Mouse (Mus musculus): ENCODE data around the gene Agbl5.
"Not testable (repeated sequence)": the region's sequence is repeated elsewhere in the genome, so short reads cannot be mapped to it uniquely, and the experiment has no call there.

Agbl5 gene

GRCm38 (mm10) chr5:30888337-30889087 lies at the start of gene Agbl5:
Agbl5 (plus strand) TSS chr5:30888694.
- peak; percentile 92 to 96 for DNase-seq (ENCODE audit: low spot score in 2 of 2)

GRCm38 (mm10) chr5:30839731-30840130 lies 48.8 kb upstream of the Agbl5 start:
- no peak for DNase-seq (ENCODE audit: low spot score in 2 of 2)

GRCm38 (mm10) chr5:30841896-30842295 lies 46.6 kb upstream of the Agbl5 start:
- DNase-seq (ENCODE audit: low spot score in 2 of 2) = no peak

GRCm38 (mm10) chr5:30849891-30850555 lies 38.5 kb upstream of the Agbl5 start:
- no peak for DNase-seq (ENCODE audit: low spot score in 2 of 2)

GRCm38 (mm10) chr5:30850556-30850925 lies 38.0 kb upstream of the Agbl5 start:
- DNase-seq (ENCODE audit: low spot score in 2 of 2) = no peak

- no peak for DNase-seq (ENCODE audit: low spot score in 2 of 2)
Observed at GRCm38 (mm10) chr5:30853522-30853921, 35.0 kb upstream of the Agbl5 start.

- DNase-seq (ENCODE audit: low spot score in 2 of 2) = no peak
Observed at GRCm38 (mm10) chr5:30855674-30856073, 32.8 kb upstream of the Agbl5 start.

- DNase-seq (ENCODE audit: low spot score in 2 of 2) = no peak
Observed at GRCm38 (mm10) chr5:30856124-30856523, 32.4 kb upstream of the Agbl5 start.

GRCm38 (mm10) chr5:30863852-30864251 lies 24.6 kb upstream of the Agbl5 start:
- DNase-seq (ENCODE audit: low spot score in 2 of 2) = no peak

GRCm38 (mm10) chr5:30864322-30864721 lies 24.2 kb upstream of the Agbl5 start:
- DNase-seq (ENCODE audit: low spot score in 2 of 2) = no peak

GRCm38 (mm10) chr5:30866871-30867270 lies 21.6 kb upstream of the Agbl5 start:
- no peak for DNase-seq (ENCODE audit: low spot score in 2 of 2)

- DNase-seq (ENCODE audit: low spot score in 2 of 2) = no peak
Observed at GRCm38 (mm10) chr5:30867712-30868111, 20.8 kb upstream of the Agbl5 start, which contains the start of gene Tmem214. Tmem214 (plus strand) TSS chr5:30868012.

- DNase-seq (ENCODE audit: low spot score in 2 of 2) = no peak
Observed at GRCm38 (mm10) chr5:30868981-30869380, 19.5 kb upstream of the Agbl5 start.

GRCm38 (mm10) chr5:30869405-30870130 lies 18.9 kb upstream of the Agbl5 start:
- peak; percentile 48 to 91 for DNase-seq (ENCODE audit: low spot score in 2 of 2)

- DNase-seq (ENCODE audit: low spot score in 2 of 2) = no peak
Observed at GRCm38 (mm10) chr5:30870131-30870406, 18.4 kb upstream of the Agbl5 start.

- no peak for DNase-seq (ENCODE audit: low spot score in 2 of 2)
Observed at GRCm38 (mm10) chr5:30872574-30872973, 15.9 kb upstream of the Agbl5 start.

- DNase-seq (ENCODE audit: low spot score in 2 of 2) = no peak
Observed at GRCm38 (mm10) chr5:30874365-30874764, 14.1 kb upstream of the Agbl5 start.

- DNase-seq (ENCODE audit: low spot score in 2 of 2) = no peak
Observed at GRCm38 (mm10) chr5:30878616-30879015, 9.9 kb upstream of the Agbl5 start.

GRCm38 (mm10) chr5:30879347-30879943 lies 9.0 kb upstream of the Agbl5 start:
- no peak for DNase-seq (ENCODE audit: low spot score in 2 of 2)

GRCm38 (mm10) chr5:30881839-30882238 lies 6.7 kb upstream of the Agbl5 start:
- not testable (repeated sequence) for DNase-seq (ENCODE audit: low spot score in 2 of 2)

- no peak for DNase-seq (ENCODE audit: low spot score in 2 of 2)
Observed at GRCm38 (mm10) chr5:30886209-30886608, 2.3 kb upstream of the Agbl5 start.

GRCm38 (mm10) chr5:30886731-30887130 lies 1.8 kb upstream of the Agbl5 start:
- no peak for DNase-seq (ENCODE audit: low spot score in 2 of 2)

All from left cerebral cortex, adult 9 months (tissue).